9 mouse cellular contexts compared by ENCODE assay signal in genomic region chr1:165252027-165252671, GRCm38 (mm10). TPM values are rescaled to one million over a fixed set of nuclear protein-coding genes. Genes with fewer than 3 reads are reported as not detected.
DNase-seq lines count a peak whose midpoint lies in the region; ATAC-seq and TF ChIP-seq lines count a peak whose summit lies in the region.
"Had no signal": no experiment of that assay in that cellular context is flagged by ENCODE, and none has a peak within 500 bp of the region (broad histone marks: within the 10 kb centered on the region; RNA-seq: fewer than 3 reads in every experiment).

No protein-coding gene starts in this region.

- DNase-seq in kidney, adult 2 months = peak; percentile 62
- DNase-seq in kidney, adult 11 months = no peak
- DNase-seq in MEL-GATA-1-ER (ENCODE audit: extremely low read depth, low read depth) = peak; percentile 52
- peak; percentile 59 to 77 for DNase-seq in cerebellum, postnatal 14 days
- peak; percentile 70 for DNase-seq in gastrocnemius, adult 18-20 months (ENCODE audit: low spot score)
- DNase-seq in induced T-regulatory cell, adult 2 months (ENCODE audit: low read depth) = peak; percentile 75
- DNase-seq in lung, embryonic 14.5 days = peak; percentile 89
- DNase-seq in spleen, postnatal 10 days (ENCODE audit: low spot score in 2 of 2) = peak; percentile 37 to 74

- ATAC-seq in lung, embryonic 14.5 days (ENCODE audit: insufficient read depth) = no peak; the same call in 1 of the 2 replicates

- H3K4me1 ChIP-seq in kidney, adult 2 months (ENCODE audit: control insufficient read depth, insufficient read depth, low read length) = no peaks in the 10 kb centered on the region
- H3K4me1 ChIP-seq in lung, embryonic 14.5 days (ENCODE audit: insufficient read depth) = no peaks in the 10 kb centered on the region
- H3K4me1 ChIP-seq: embryonic facial prominence, embryonic 12.5 days had no signal

- no peak overlapping the region for H3K4me3 ChIP-seq in kidney, adult 2 months (ENCODE audit: insufficient read depth, low read depth, low read length)
- no peak overlapping the region for H3K4me3 ChIP-seq in lung, embryonic 14.5 days (ENCODE audit: low read depth, low read length)
- H3K4me3 ChIP-seq: embryonic facial prominence, embryonic 12.5 days had no signal

- peak; percentile 66 for TF ChIP-seq CTCF in kidney, adult 2 months (conservative IDR thresholded peaks at IDR 0.05; ENCODE audit: insufficient read depth, insufficient read length, low read depth, low read length)
- TF ChIP-seq CTCF in lung, embryonic 14.5 days (IDR thresholded peaks at IDR 0.05; ENCODE audit: low read depth) = peak; percentile 86

- 0 out of 2 replicates have a peak overlapping the region, but pooled peaks have one; percentile 7 for H3K4me2 ChIP-seq in lung, embryonic 14.5 days
- H3K4me2 ChIP-seq: embryonic facial prominence, embryonic 12.5 days had no signal

- H3K36me3 ChIP-seq in kidney, adult 2 months (ENCODE audit: control insufficient read depth, insufficient read depth, low read length) = no peaks in the 10 kb centered on the region
- H3K36me3 ChIP-seq in lung, embryonic 14.5 days (ENCODE audit: insufficient read depth) = no peaks in the 10 kb centered on the region
- H3K36me3 ChIP-seq: embryonic facial prominence, embryonic 12.5 days had no signal

- no peaks in the 10 kb centered on the region for H3K27me3 ChIP-seq in kidney, adult 2 months (replicated peaks; ENCODE audit: control insufficient read depth, insufficient read depth, low read length)
- H3K27me3 ChIP-seq in lung, embryonic 14.5 days (ENCODE audit: insufficient read depth, low read length) = no peaks in the 10 kb centered on the region
- H3K27me3 ChIP-seq: embryonic facial prominence, embryonic 12.5 days had no signal

- no peak for TF ChIP-seq POLR2A in kidney, adult 2 months (IDR thresholded peaks at IDR 0.05; ENCODE audit: low read depth, low read length)

- H3K9ac ChIP-seq in lung, embryonic 14.5 days = no peak overlapping the region; the same call in 1 of the 2 replicates
- H3K9ac ChIP-seq: embryonic facial prominence, embryonic 12.5 days had no signal

- 42% methylated on average over 11 of the region's 11 CpGs for WGBS in kidney, adult 2 months
- 47% methylated on average over 11 of the region's 11 CpGs for WGBS in lung, embryonic 14.5 days

- H3K9me3 ChIP-seq in lung, embryonic 14.5 days (ENCODE audit: low read depth, low read length) = no peaks in the 10 kb centered on the region
- H3K9me3 ChIP-seq: embryonic facial prominence, embryonic 12.5 days had no signal

- H3K27ac ChIP-seq in kidney, adult 2 months (ENCODE audit: insufficient read depth, low read depth, low read length) = no peak overlapping the region
- no peak overlapping the region for H3K27ac ChIP-seq in lung, embryonic 14.5 days (ENCODE audit: low read depth)
- H3K27ac ChIP-seq: embryonic facial prominence, embryonic 12.5 days had no signal

RNA-seq across cellular contexts. Expression of gene Tiprl, which starts 15.4 kb away (rescaled TPM):
- polyA plus RNA-seq in kidney, adult 2 months (2012; rRNA removed) = 21.0 and 23.2 TPM in 2 replicates
- total RNA-seq in gastrocnemius, adult 18-20 months (2021) = 10 to 100 TPM; 17.1 to 20.7 TPM
- 88.3 and 90.9 TPM in 2 replicates for polyA plus RNA-seq in lung, embryonic 14.5 days (2014; fragmentation: Nextera tagmentation; extraction: Ambion mirVana)

RNA-seq across cellular contexts. Expression of gene Gpr161, which starts 43.4 kb away (rescaled TPM):
- polyA plus RNA-seq in kidney, adult 2 months (2012; rRNA removed) = 1.4 and 1.7 TPM in 2 replicates
- total RNA-seq in gastrocnemius, adult 18-20 months (2021) = 1 to 10 TPM in 1 of 2 experiments, under 1 TPM in 1; 0.55 to 1.4 TPM
- 1.4 TPM in 2 replicates for polyA plus RNA-seq in lung, embryonic 14.5 days (2014; fragmentation: Nextera tagmentation; extraction: Ambion mirVana)

RNA-seq across cellular contexts. Expression of gene Sft2d2, which starts 57.9 kb away (rescaled TPM):
- 52.7 and 57.7 TPM in 2 replicates for polyA plus RNA-seq in kidney, adult 2 months (2012; rRNA removed)
- 10 to 100 TPM in 1 of 2 experiments, 1 to 10 TPM in 1; 8.9 to 10.1 TPM for total RNA-seq in gastrocnemius, adult 18-20 months (2021)
- polyA plus RNA-seq in lung, embryonic 14.5 days (2014; fragmentation: Nextera tagmentation; extraction: Ambion mirVana) = 19.3 and 20.1 TPM in 2 replicates
